Mouse (Mus musculus) kidney, adult 2 months (tissue): ENCODE measurements at regions not wholly inside any gene's neighbourhood (a gene's known extent, or its start where the extent isn't known, plus 50 kb on each side); places are given as distances from the start of the nearest gene placed in this dataset.

Experiments
- CTCF ChIP-seq: fragments of 200-500 bp; conservative IDR thresholded peaks from 2 replicates; pipeline ENCODE4 v1.5.1; 2011; ENCODE audit warnings: low read depth, mild to moderate bottlenecking, control low read depth, low read length, moderate library complexity, mixed read lengths; ENCODE audit not compliant: insufficient read depth, insufficient read length
- POLR2A ChIP-seq: fragments of 200-500 bp; IDR thresholded peaks from one replicate; pipeline ENCODE4 v1.6.1; 2011; ENCODE audit warnings: low read depth, low read length, control low read depth

- TF ChIP-seq POLR2A (no peak), CTCF (no peak)
Measured at GRCm38 (mm10) chr15:96759078-96759995, 59.8 kb upstream of the Slc38a2 start.
